Comparison of ENCODE assay signal across 11 mouse cellular contexts in the genomic region with DNA sequence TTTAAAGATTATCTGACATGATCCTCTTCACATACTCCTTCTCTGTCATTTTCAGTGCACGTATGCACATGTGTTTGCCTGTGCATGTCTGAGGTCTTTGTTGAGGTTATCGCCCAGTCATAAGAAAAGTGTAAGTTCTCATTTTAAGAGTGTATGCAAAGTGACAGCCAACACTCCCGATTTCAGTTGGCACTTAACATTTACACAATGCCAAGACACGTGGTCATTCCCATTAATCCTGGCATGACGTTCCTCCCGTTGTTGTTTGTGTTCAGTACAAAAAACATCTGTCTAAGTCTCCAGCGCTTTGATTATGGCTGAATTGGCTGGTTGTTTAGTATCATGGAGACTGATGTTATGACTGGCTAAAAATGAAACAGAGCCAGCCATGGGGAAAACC.
"Had no signal": no experiment of that assay in that cellular context is flagged by ENCODE, and none has a peak within 500 bp of the region (broad histone marks: within the 10 kb centered on the region; RNA-seq: fewer than 3 reads in every experiment).

No protein-coding gene starts in this region.

- H3K4me1 ChIP-seq: kidney, embryonic 15.5 days; limb, embryonic 15.5 days; megakaryocyte, embryonic 14.5 days; midbrain, embryonic 15.5 days; neural tube, embryonic 12.5 days had no signal

- H3K36me3 ChIP-seq: kidney, embryonic 15.5 days; limb, embryonic 15.5 days; midbrain, embryonic 15.5 days; neural tube, embryonic 12.5 days had no signal

- H3K9me3 ChIP-seq: kidney, embryonic 15.5 days; limb, embryonic 15.5 days; megakaryocyte, embryonic 14.5 days; midbrain, embryonic 15.5 days; neural tube, embryonic 12.5 days had no signal

- H3K27ac ChIP-seq: kidney, embryonic 15.5 days; limb, embryonic 15.5 days; liver, embryonic 14.5 days; macrophage; midbrain, embryonic 15.5 days; neural tube, embryonic 12.5 days; stomach, postnatal 0 days had no signal

- H3K27me3 ChIP-seq: kidney, embryonic 15.5 days; limb, embryonic 15.5 days; megakaryocyte, embryonic 14.5 days; midbrain, embryonic 15.5 days; neural tube, embryonic 12.5 days had no signal

- DNase-seq: kidney, postnatal 14 days had no signal

- H3K9ac ChIP-seq: kidney, embryonic 15.5 days; limb, embryonic 15.5 days; liver, embryonic 14.5 days; midbrain, embryonic 15.5 days; neural tube, embryonic 12.5 days had no signal

- H3K4me3 ChIP-seq: kidney, embryonic 15.5 days; limb, embryonic 15.5 days; megakaryocyte, embryonic 14.5 days; midbrain, embryonic 15.5 days; neural tube, embryonic 12.5 days had no signal

- ATAC-seq: intestine, embryonic 16.5 days; midbrain, embryonic 15.5 days had no signal

- H3K4me2 ChIP-seq: kidney, embryonic 15.5 days; limb, embryonic 15.5 days; midbrain, embryonic 11.5 days; midbrain, embryonic 15.5 days; neural tube, embryonic 12.5 days had no signal
